Mouse (Mus musculus) mouse trophoblast stem cell (cell line): ENCODE measurements at regions not wholly inside any gene's neighbourhood (a gene's known extent, or its start where the extent isn't known, plus 50 kb on each side); places are given as distances from the start of the nearest gene placed in this dataset.

Experiments
- in situ Hi-C, 2 experiments: fragments of 300-500 bp; cut with MseI, MboI; formaldehyde crosslinking; loops; 2 replicates in 1 of 2; 3 replicates in 1 of 2; pipeline ENCODE4 v1.15.1; 2025

DNA sequence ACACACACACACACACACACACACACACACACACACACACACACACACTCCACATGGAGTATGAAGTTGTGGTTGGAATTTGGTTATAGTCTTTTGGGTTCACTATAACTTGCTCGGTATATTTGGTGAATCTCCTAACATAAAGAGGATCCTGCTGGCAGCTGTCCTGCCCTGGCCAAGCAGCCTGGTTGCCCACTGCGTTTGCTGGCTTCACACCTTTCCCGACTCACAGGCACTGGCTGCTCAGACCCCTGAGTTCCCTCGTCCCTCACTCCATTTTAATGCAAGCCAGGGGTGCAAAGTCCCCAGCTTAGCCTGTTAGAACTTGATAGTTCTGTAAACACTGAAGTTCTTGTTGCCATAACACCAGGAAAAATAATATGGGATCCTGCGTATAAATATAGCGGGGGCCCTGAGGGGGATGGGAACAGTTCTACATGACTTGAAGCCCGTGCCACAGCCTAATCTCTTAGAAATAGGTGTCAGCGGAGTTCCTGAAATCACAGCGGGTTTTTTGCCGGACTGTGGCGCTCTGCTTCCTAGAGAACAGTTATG is 64.9 kb upstream of the Gm5148 start:
- in situ Hi-C loops = no loop called here

GRCm38 (mm10) chr3:37788366-37788765 is 64.1 kb upstream of the Gm5148 start:
- in situ Hi-C loops = no loop called here

GRCm38 (mm10) chr3:37786792-37787191 is 62.5 kb upstream of the Gm5148 start:
- in situ Hi-C loops = no loop called here

- in situ Hi-C loops = no loop called here
Measured at GRCm38 (mm10) chr3:37781086-37781485, 56.8 kb upstream of the Gm5148 start.

- in situ Hi-C loops = no loop called here
Measured at GRCm38 (mm10) chr3:37779867-37780475, 55.7 kb upstream of the Gm5148 start.

DNA sequence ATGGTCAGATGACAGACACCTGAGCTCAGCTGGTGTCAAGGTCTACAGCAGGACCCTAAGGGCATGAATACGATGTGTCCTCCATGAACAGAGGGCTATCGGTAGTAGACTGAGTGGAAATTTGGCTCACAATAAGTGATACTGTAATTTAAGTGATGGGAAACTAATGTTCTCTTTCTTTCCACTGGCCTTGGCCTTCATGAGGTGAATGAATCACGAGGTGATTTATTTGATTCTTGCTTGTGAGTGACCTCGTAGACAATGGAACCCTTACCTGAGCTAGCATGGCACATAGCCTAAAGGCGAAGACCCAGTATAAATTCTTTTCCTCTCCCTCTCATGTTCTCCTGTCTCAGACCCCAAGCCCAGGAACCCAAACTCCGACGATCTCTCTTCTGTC is 54.1 kb upstream of the Gm5148 start:
- in situ Hi-C loops = no loop called here

DNA sequence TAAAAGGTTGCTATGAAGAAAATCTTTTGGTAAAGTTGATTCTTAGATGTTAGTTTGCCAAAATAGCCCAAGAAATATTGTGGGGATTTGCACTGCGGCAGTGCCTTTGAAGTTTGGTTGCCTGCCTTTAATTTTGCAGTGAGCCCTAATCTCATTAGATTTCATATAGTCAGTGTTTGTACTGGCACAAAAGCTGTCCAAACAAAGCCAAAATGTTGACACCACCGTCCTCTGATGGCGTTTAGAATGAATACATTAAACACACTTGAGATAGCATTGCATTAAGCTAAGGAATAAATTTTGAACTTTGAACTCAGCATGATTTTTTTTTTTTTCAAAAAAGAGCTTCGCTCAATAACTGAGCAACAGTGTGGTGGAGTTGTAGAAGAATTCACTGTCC is 51.9 kb upstream of the Gm5148 start:
- in situ Hi-C loops = no loop called here
